Mouse (Mus musculus) CD4-positive, CD25-positive, alpha-beta regulatory T cell, adult 2 months (primary cell): ENCODE data around the gene Zfp821.

Experiments used
- DNase-seq: peaks from one replicate; pipeline ENCODE4 v3.0.0-alpha.2; 2012; ENCODE audit warnings: low read depth, low spot score

Zfp821 gene

DNA sequence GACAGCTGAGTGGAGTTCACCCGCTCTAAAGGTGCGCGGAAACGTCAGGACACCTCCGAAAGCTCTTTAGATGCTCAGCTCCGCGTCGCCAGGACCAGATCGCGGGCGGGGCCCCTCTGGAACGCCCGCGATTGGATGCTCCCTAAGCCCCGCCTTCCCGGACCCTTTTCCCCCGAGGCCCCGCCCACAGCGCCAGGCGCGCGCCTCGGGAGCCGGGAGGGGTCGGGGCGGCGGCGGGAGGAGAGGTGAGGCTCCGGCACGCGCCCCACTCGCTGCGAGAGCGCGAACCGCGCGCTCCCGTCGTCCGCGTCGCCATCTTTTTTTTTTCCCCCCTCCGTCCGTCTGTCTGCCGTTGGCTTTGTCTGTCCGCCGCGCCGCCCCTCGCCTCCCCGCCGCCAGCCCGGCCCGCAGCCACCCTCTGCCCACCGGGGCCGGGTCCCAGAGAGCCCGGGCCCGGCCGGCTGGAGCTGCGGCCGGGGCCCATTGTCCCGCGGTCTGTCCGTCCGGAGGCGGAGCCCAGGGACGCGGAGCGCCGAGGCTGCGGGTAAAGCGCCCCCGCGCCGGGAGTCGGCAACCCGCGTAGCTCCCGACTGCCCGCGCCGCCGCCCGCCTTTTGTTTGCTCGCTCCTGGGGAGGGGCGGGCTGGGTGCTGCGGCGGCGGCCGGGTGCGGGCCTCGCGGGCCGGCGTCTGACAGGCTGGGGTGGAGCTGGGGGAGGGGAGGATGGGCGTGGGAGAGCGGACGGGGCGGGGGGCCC lies at the start of gene Zfp821:
Gene Zfp821 (plus strand): TSS at position 227 of the 756 bp plus-strand sequence.
- DNase-seq: peak; percentile 91

DNA sequence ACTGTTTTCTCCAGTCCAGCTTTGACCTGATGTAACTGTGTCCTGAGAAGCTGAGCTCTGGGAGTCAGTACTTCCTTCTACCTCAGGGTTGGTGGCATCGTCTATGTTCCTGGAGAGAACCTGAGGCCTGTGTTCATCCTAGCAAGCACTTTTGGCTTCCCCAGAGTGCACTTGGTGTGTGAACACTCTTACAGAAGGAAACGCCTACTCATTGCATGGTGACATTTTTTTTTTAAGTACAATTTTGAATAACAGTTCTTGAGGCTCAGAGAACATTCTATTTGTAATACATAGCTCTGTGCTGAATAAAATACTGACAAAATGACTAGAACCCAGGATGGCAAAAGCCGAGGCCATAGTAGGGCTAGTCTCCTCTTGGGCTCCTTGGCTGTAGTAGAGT lies 48.5 kb upstream of the Zfp821 start:
- DNase-seq: no peak

DNA sequence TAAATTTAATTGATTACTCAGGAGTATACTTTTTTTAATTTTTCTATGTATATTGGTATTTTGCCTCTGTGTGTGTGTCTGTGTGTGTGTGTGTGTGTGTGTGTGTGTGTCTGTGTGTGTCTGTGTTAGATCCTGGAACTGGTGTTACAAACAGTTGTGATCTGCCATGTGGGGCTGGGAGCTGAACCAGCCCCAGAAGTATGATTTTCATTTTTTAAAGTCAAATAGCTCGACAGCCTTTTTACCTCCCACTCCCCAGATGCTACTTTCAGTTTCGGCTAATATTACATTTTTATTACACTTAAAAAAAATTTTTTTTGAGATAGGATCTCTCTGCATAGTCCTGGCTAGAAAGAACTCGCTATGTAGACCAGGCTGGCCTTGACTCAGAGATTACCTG lies 43.0 kb upstream of the Zfp821 start:
- DNase-seq: no peak

DNA sequence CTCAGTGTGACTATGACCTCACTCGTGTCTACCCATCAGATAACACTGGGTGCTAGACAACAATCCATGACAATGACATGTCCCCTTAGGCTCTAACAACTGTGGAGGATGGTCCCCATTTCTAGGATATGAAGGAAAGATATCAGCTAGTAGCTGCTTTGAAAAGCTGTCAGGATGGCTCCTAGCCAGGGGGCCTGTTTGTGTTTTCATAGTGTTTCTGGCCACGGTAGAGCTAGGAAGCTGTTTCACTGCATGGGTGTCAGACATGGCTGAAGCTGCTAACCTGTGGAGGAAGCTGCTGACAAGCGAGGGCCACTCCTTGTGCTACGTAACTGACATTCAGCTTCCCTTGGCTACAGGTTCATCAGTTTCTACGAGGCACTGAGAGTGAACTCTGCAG lies 38.7 kb upstream of the Zfp821 start:
- no peak for DNase-seq

DNA sequence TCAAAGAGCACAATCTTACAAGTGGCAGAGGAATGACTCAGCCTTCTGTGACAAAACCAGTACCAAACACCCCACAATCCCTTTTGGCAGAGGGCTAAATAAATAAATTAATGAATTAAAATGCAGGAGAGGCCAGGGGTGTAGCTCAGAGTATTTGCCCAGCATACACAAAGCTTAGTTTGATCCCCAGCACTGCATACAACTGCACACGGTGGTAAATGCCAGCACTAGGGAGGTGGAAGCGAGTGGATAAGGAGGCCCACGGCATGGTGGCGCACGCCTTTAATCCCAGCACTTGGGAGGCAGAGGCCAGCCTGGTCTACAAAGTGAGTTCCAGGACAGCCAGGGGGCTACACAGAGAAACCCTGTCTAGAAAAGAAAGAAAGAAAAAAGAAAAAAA lies 32.7 kb upstream of the Zfp821 start:
- DNase-seq: no peak

DNA sequence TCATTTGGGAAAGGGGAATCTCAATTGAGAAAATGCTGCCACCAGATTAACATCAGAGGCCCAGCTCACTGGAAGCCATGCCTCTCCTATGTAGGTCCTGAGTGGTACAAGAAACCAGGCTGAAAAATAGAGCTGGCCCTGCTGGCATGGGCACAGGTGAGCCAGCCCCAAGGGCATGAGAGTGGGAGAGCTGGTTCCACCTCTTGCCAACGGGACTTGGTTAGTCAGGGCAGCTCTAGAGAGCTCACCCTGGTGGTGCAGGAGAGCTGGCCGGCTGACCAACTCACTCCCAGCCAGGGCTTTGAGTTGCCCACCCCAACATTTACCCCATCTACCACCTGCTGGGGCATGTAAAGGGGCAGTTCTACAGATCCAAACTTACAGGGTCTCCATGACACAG lies 31.8 kb upstream of the Zfp821 start:
- no peak for DNase-seq

DNA sequence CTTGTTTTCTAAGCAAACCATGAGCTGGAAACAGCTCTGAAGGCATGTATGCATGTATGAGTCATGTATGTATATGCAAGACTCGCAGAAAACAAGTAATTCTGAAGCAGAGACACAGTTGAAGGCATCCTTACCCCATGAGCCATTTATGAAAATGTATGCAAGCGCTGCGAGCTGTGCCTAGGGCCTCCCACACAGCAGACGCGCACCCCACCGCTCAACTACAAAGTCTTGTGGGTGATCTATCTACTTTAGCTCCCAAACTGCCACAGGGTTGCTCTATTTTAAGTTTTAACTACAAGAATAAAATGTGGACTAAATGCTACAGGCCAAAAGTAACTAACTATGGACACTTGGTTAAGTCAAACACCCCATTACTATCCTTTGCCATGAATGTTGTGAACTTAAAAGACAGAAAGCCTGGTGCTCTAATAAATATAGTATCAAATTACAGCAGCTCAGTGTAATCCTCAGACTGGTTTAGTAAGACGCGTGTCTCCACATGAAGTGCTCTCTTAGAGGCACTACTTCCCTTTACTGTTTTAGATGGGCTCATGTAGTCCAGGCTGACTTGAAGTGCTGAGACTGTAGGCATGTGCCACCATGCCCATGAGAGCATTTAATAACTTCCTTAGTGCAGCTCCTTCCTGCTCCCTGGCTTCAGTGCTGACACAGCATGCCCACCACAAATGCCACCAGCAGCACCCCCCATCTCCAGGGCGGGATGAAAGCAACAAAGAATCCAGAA lies 29.3 kb upstream of the Zfp821 start:
- no peak for DNase-seq

DNA sequence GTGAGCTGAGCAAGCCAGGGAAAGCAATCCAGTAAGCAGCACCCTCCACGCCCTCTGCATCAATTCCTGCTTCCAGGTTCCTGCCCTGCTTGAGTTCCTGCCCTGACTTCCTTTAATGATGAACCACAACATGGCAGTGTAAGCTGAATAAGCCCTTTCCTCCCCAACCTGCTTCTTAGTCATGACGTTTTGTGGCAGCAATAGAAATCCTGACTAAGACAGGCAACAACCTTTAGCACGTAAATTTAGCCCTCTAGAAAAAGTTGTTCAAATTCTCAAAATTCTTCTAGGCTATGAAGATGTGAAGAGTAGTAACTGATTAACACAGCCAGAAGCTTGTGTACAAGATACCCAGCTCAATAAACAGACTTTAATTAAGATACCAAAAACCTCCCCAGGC lies 23.8 kb upstream of the Zfp821 start:
- DNase-seq: no peak

DNA sequence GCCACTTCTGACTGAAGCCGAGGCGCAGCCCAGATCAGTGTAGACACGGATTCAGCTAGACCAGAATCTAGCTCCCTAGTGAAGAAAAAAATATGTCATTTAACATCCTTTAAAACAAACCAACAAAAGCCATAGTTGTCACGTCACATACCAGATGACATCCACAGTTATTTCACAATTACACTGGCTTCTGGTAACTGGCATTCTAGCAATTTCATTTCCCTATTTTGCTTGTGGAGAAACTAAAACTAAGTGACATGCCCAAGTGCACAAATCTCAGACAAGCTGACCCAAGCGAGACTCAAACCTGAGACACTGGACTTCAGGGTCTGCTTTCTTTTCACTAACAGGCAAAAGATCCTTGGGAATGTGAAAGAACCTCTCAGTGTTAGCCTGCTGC lies 23.2 kb upstream of the Zfp821 start:
- DNase-seq: no peak

DNA sequence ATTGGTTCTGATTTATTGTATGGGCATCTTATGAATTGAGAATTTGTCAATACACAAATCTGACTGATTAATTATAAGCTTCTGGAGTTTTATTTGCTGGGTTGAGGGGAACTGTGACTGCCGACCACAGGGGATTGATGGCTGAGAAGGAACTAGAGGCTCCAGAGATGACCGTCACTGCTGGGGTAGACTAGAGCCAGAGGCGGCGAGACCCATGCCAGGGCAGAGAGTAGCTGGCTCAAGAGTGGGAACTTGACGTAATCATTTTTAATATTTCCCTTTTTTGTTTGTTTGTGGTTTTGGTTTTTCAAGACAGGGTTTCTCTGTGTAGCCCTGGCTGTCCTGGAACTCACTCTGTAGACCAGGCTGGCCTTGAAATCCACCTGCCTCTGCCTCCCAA lies 18.1 kb upstream of the Zfp821 start:
- no peak for DNase-seq

DNA sequence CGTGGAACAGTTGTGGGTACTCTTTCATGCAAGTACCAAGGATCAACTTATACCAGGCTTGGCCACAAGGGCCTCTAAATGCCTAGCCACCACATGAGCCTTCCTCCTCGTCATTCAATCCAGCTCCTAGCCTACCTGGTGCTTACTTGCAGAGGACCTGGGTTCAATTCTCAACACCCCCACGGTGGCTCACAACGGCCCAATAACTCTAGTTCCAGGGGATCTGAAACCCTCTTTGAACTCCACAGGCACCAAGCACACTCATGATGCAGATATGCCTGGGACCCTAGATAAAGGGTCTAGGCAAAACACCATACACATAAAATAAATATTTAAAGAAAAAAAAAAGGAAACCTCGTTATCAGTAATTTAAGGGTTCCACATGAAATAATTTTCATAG lies 13.6 kb upstream of the Zfp821 start:
- peak; percentile 68 for DNase-seq

DNA sequence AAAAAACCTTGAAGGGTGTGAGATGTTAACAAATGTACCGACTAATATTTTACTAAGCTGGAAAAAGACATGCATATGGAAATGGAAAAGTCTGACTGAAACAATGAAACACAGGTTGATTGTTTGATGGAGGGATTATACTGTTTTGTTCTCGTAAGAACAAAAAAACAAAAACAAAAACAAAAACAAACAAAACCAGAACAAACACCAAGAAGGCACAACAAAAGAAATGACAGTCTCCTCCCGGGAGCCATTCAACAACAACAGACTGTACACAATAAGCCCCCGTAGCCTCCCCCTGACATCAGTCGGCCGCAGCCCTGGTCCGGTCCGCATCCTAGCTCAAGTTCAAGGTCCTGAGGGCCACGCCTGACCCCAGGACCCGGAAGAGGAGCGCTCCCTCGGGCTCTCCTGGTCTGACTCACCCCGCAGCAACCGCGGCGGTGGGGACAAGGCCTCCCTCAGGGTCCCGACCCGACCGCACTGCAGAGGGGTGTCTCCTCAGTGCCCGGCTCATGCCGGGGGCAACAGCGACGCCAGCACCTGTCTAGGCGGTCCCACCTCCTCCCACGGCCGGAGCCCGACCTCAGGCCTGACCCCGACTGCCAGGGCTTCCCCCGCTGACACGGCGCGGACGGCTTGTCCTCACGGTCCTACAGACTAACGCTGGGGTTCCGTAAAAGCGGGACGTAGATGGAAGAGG lies 12.8 kb upstream of the Zfp821 start:
- no peak for DNase-seq

DNA sequence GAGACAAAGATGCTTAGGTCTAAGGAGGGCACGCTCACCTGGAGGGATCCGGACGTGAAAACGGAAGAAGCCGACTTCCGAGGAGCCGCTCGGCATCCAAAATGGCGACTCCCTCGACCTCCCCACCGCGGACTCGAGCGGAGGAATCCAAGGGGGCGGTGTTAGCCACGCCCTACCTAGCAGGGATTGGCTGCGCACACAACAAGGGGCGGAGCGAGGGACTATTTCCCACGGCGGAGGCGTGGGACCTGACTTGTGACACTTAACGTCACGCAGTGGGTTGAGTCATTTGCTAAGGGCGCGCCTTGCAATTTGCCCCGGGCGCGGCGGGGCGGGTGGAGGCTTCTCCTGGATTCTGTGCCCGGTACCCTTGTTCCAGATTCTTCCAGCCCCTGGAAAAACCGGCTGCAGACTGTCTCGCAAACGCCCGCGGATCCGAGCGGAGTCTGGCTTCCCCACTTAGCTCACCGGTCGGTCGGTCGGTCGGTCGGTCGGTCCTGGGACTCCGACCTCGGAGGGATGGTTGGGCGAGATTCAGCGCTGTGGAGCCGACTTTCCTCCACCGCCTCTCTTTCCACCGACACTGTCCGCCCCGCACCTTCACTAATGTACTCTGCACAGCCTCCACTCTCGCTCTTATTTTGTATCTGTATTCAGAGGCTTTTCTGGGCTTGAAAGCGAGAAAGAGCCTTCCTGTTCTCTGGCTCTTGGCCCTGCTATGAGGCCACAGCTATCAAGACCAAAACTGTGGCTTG lies 12.0 kb upstream of the Zfp821 start, which contains the start of gene Ist1:
Gene Ist1 (minus strand): TSS at position 115 of the 755 bp plus-strand sequence.
- DNase-seq: peak; percentile 100

DNA sequence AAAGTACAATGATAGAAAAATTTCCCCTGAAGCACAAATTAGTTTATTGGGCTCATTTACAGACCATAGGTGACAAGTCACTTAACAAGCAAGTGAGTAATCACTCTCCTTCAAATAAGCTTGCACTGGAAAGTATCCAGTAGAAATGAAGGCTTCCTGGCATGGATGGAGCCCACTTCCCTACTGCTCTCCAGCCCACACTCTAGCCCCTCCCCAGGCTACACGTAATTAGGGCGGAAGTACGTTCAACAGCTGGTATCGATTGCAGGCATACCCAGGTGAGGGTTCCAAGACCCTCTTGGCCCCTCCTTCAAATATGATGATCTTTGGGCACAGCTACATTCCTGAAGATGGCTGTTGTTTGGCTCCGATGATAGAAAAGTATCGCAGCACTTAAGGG lies 11.2 kb upstream of the Zfp821 start:
- DNase-seq: peak; percentile 10

DNA sequence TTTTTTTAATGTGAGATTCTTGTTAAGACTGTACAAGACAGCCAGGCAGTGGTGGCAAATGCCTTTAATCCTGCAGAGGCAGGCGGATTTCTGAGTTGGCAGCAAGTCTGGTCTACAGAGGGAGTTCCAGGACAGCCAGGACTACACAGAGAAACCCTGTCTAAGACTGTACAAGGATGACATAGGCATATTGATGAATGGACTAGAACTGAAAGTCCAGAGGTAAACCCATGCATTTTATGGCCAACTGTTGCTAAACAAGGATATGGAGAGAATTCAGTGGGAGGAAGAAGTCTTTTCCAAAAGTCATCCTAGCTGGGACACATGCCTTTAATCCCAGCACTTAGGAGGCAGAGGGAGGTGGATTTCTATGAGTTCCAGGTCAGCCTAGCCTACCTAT lies 7.6 kb upstream of the Zfp821 start:
- DNase-seq: no peak

DNA sequence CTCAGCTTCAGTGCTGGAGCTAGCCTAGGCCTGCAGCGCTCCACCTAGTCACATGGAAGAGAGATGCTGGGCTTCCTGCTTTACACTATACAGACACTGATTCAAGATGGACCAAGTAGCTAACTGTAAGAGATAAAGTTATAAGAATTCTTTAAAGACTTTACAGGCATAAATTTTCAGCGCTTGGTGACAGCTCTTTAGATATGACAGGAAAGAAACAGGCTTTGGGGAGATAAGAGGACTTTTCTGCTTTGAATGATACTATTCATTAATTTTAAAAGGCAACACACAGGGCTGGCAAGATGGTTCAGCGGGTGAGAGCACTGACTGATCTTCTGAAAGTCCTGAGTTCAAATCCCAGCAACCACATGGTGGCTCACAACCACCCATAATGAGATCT lies 6.9 kb upstream of the Zfp821 start:
- no peak for DNase-seq

DNA sequence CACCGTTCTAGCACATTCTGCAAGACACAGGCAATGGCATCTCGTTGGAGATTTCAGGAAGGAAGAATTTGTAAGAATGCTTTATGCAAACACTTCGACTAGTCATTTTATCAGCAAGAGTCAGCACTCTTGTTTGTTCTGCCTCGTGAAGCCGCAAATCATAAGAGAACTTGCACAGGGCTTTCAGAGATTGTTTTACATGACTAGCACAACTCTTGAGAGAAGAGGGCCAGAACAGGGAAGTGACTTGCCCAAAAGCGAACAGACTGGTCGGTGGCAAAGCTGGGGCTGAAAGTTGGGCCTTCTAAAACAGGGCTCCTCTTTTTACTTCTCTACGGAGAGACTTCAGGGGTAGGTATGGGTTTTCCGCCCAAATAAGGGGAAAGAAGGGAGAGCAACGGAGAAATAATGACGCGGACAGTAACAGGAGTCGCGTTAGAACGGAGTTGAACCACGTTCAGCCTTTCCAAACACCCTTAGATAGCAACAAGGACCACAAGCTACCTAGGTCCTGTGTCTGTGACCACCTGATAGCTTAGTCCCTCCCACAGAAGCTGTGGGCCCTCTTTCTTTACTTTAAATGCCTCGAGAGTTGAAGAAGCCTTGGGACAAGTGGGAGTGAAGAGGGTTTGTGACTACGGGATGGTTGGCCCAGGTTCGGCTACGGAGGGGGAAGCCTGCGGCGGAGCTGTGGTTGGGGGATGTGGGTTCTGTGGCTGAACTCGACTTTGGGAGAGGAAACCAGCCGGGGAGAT lies 604 bp upstream of the Zfp821 start:
- DNase-seq: no peak

DNA sequence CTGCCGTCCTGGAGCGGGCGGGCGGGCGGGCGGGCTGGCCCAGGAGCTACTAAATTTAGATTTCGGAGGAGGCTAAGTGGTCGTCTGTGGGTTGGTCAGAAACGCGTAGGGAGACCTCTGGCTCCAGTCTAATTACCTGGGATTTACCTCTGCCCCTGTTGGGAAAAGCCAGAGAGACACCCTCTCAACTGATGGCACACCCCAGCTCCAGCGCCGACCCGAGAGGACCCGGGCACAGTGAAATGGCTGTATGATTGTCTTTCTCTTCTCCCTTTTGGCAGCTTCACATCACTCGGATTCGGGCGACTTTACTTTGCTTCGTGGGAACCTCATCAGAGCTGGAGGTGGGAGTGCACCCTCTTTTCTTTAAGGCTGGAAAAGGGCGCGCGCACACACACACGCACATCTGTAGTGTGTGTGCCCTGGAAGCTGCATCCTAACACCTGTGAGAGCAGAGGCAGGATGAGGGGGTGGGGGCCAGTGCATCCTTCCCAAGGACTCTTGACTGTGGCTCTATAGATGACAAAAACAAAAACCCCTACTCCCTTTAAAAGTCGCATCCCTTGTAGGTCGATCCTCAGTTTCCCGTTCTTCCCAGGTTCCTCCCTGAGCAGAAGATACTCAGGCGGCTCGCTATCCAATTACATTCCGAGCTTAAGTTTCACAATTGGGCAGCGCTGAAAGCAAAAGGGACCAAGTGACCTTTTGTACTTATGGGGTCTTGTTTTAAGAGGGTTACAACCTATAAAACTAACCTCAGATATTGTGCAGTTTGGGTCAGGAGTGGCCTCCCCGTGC lies 929 bp downstream of the Zfp821 start:
- DNase-seq: peak; percentile 35

DNA sequence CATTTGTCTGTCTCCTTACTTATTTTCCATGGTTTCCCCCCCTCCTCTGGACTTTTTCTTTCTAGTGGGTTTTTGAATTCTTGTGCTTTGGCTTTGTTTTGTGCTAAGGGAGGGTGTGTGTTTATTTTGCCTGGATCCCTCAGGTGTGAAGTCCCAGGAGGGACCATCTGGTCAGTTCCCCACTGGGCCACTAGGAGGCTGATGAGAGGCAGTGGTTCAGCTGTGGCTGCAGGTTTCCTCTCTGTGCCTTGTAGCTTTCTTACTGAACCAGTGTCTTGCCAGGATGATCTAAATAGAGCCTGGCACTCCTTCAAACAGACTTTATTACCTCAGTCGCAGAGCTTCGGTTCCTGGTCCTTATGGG lies 1.5 kb downstream of the Zfp821 start:
- DNase-seq: peak; percentile 89

DNA sequence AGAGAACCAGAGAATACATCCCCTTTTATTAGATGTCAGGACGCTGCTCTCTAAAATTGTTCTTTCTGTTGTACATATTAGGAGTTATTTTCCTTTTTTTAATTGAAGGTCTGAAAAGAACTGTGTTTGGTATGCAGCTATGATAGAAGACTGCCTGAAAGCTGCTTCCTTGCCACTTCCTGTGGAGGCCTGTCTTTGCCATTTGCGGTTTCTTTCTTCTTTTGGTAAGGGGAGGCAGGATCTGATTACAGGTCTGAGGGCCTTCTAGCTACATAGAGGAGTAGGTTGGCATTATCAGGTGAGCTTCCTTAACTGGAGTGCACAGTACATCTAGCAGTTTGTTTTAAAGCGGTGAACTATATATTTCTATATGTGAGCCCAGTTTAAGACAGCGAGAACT lies 2.6 kb downstream of the Zfp821 start:
- DNase-seq: peak; percentile 71
